Mouse (Mus musculus) c-Kit-positive CD71-positive TER-119-negative erythroid progenitor cells, embryonic 14.5 days (primary cell): ENCODE results near the gene Boc.

ENCODE experiments used
- DNase-seq: peaks from one replicate; pipeline ENCODE4 v3.0.0-alpha.2; 2013; ENCODE audit warnings: low read depth

The Boc gene

DNA sequence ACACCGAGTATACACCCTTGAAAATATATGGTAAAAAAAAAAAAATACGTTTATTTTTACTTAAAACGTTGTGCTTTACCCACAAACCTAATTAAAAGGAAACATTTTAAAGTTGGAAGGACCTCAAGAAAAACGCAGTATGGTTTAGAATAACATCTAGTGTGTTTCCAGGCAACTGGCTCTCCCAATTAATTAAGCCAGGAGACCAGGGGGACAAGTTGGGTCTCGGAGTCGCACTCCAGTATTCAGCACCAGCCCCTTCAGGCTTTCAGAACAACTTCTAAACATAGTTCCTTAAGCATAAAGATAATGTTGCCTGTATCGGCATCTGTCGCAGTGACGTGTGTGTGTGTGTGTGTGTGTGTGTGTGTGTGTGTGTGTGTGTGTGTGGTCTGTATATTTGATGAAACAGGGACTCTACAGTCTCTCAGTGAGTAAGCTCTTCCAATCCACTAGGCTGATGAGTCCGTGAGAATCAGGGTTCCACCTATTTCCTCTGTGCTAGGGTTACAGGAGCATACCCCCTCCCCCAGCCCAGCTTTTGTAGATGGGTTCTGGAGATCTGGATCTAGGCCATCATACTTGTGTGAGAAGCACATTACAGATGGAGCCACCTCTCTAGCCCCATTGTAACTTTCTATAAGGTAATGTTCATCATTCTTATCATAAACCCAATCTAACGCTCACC is 31.3 kb downstream of the Boc start:
- DNase-seq, result no peak

DNA sequence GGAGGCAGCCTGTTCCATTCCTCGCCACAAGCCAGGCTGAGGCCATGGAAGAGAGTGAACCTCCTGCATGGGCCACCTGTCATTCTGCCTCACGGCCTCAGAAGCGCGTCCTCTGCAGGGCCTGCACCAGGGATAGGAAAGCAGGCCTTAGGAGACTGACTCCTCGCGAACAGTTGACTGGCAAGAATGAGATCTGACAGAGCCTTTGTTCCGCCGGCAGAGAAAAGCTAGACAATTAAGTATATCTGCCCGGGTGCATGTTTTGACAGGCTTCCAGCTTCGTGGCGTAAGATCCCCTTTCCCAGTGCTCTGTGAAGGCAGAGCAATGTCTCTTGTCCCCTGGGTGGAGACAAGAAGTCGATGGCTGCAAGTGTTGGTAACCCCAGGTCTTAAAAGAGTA is 32.0 kb downstream of the Boc start:
- DNase-seq, result no peak

DNA sequence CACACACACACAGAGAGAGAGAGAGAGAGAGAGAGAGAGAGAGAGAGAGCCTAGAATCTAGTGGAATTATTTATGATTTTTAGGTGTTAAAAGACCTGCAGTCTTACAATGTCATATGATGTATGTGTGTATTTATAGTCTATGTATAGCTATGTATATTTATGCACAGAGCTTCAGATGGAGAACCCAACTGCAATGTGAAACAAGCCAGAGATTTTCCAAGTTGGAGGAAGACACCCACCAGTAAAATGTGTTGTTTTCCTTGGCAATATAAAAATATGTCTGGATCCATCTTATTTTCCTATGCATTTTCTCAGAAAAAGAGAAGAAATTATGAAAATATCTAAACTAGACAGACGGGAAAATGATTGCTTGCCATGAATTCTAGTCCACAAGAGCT is 32.7 kb downstream of the Boc start:
- no peak for DNase-seq

GRCm38 (mm10) chr16:44523595-44523994 is 35.1 kb downstream of the Boc start:
- no peak for DNase-seq

GRCm38 (mm10) chr16:44516498-44516897 is 42.2 kb downstream of the Boc start:
- DNase-seq, result no peak

DNA sequence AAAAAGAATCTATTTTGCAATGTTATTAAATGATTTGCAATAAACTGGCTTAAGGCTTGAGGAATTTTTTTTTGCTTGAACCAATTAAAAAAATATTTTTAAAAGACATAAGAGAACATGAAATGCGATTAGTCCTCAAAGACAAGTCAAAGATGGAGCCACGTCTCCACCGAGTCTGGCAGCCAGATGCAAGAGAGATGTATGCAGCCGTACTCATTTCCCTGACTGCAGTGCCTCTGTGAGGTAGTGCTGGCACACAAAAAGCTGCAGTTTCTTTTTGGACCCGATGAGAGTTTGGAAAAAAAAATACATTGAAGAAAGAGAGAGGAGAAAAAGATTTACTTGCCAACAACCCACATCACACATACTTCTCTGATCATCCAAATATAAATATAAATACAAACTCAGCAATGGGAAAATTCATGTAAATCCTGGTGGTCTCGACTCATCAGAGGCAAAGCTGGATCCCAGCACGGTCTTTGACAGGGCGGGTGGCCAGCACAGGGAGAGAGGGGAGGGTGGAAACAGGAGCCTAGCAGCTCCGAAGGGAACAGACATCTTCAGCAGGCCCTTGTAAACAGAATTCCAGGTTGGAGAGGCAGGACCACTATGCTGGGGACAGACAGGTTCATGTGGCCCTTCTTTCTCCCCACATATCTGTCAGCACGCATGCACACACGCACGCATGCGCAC is 48.0 kb downstream of the Boc start:
- no peak for DNase-seq

DNA sequence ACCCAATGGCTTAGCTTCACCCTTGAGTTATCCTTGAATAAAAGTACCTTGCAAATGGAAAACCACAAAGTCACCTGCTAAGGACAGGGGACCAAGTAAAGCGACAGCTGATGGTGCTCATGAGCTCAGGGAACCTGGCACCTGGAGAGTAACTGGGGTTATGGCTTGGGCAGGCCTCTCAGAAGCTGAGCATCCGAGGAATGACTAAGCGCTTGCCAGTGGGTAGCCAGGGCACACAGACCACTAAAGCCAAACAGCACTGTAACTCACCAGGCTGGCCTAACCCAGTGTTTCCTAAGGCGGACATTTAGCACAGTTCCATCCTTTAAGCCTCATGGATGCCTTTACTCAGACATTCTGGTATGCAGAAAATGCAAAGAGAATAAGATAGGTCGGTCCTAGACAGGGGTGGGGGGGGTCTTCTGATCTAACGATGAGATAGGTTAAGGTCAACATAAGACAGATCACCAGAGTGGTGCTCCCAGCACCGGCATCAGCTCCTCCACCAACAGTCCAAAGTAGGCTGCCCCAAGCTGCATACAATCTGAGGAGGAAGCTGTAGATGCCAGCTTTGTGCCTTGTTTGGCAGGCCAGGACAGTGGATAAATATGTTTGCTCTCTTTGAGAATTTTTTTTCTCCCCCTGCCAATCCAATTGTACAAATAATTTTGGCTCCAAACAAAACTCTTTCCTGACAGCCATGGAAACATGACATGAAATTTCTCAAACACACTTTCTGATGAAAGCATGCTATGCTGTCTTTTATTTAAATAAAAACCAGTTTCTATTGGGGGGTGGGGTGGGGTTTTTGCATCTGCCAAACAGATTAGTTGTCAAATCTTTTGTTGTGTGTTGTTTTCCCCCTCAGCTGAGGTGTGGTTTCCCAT is 49.0 kb downstream of the Boc start:
- DNase-seq, result no peak

GRCm38 (mm10) chr16:44508772-44509171 is 49.9 kb downstream of the Boc start:
- DNase-seq, result no peak

DNA sequence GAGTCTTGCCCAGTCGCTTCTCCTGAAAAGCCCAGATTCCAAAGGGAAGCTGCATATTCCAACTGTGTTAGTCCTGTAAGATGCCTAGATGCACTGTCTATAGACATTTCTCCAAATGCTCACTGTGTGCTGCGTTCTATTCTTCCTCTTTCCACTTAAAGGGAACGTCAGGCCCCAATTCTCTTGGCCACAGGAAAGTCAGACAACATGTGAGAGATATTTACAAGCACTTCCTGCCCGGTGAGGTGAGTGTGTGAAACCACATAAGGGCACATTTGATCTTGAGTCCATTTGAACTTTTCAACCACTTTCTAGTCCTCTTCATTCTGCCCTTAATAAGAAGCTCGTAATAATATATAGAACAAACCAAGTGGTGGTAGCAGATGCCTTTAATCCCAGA is 50.7 kb downstream of the Boc start:
- DNase-seq, result no peak

DNA sequence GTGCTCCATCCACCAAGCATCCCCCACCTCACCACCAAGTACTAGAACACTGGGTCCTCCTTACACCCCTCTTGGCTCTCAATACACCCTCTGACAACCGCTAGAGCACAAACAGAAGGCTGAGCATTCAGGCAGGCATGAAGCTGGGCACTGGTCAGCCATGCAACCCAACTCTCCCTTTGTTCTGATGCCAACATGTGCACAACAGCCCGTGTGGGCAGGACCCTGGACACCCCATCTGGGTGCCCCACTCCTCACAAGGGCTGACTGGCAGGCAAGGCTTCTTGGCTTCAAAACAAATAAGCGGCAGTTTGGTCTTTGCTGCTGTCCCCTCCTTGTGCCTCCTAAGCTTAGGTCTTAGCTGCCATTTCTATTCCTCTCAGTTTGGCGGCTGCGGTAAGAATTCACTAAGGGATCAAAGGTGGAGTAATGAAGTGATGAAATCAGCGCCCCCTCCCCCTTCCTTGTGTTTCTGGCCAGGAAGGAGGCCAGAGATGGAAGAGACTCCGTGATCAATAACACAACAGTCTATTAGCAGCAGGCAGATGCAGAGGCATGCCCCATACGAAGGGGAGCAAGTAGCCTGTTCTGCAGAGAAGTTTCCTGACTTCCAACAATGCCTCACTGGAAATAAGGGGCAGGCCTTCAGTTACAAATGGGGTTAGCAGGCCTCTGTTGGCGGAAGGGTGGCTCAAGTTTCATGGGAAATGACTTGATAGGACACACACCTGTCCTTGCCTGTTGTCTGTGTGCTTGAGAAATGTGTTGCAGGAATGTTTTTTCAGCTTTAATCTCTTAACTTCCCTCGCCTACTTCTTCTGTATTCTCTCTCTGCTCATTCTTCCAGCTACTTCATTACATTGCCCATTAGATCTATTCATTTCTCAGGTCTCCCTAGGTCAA is 51.4 kb downstream of the Boc start:
- no peak for DNase-seq

DNA sequence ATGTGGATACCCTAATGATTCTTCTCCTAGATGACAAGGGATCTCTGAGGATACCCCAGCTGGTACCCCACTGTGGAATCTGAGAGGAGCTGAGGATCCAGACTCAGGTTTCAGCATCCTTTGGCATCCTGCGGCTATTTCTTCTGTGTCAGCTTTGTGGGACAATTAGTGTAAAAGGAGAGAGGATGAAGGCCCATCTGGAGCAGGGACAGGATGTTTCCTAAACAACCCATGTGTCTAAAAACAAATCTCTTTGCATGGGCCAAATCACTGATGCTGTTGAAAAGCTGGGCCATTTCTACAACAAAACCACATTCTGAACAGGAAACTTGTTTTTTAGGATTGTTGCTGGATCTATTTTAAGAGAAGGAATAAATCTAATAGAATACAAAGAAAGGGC is 53.5 kb downstream of the Boc start:
- DNase-seq, result no peak

DNA sequence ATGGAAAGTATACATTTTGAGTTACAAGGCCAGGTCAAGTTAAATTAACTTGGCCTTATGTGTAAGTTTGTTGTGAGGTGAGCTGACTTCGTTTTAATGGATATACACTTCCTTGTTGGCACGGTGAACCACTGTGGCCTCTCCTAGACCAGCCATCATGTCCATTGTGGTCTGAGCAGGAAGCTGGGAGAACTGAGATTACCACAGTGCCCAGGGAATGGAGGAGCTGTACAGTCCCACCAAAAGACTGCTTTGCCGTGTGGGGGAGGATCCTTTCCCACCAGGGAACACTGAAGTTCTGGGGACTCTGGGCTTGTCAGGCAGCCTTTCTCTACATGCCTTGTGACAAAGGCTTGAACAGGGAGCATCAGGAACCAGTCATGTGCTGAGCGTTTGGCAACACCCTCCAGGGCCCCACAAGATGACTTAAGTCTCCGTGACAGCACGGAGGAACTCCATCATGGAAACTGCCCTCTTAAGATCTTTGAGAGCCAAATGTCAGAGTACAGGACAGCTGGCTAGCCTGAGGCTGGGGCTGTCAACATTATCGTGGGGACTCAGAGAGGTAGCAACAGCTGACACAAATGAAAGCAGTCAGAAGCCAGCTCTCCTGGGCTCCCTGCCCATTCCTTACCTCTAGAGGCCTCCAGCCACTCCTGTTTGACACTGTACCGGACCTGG is 55.7 kb downstream of the Boc start:
- no peak for DNase-seq

DNA sequence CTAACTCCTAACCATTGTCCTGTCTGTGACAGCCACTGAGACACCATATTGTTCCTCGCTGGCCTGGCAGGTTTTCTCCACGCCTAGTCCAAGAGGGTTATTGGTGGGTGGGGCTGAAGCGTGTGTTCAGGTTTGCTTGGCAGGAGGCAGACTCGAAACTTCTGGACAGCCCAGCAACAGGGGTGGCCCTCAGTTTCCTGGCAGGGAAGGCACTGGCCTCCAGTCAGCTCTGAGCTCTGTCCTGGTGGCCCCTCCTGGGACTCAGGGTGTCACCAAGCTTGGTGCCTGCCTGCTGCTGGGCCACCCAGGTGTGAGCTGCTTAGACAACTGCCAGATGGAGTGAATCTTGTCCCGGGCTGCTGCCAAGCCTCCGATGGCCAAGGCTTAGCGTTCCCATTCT is 56.4 kb downstream of the Boc start:
- DNase-seq, result no peak

DNA sequence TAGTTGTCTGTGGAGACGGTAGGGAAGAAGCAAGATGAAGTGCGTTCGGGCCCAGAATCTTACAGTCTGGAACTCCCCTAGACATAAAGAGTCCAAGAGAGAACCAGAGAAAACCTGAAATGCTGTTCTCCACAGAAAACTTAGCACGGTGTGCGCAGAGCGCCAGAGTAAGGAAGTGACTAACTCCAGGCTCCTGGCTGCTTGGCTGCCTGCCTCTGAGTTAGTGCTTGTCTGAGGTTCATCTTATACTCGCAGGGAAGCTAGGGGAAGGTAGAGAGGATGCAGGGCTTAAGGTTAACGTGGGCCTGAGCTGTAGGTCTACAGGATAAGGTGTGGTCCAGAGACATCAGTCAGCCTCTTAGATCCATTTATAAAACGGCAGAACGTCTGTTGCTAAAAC is 56.9 kb downstream of the Boc start:
- no peak for DNase-seq

DNA sequence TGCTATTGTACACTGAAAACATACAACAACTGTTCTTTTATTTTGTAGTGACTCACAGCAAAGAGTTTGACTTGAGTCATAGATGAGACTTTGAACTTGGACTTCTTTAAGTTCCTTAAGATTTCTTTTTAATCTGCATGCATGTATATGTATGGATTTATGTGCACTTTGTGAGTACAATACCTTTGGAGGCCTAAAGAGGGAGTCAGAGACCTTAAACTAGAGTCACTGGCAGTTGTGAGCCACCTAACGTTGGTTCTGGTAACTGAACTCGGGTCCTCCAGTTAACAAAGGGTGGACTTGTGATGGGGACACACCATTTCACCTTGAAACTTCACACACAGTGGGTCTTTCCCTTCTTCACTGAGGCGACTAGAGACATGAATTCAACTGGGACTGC is 60.2 kb downstream of the Boc start:
- DNase-seq, result no peak

- DNase-seq, result no peak
These were observed 61.7 kb downstream of the Boc start for GRCm38 (mm10) chr16:44496971-44497464.

GRCm38 (mm10) chr16:44494441-44495108 is 64.1 kb downstream of the Boc start:
- DNase-seq, result no peak

DNA sequence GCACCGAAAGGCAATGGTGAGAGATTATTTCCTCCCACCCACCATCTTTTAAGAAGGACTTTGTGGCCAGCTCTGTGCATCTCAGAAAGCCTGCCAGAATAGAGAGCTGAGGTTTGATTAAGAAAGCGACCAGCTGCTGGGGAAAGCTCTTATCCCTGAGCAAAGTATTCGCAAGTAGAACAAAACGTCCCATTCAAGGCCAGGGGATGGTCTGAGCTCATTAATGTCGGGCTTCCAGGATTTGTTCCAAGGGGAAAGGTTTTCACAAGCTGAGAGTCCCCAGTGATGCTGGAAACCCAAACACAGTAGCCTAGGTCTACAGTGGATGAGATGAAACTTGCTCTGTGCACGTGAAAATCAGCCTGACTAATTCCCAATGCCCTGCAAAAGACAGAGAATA is 64.8 kb downstream of the Boc start:
- DNase-seq, result no peak

GRCm38 (mm10) chr16:44492706-44493105 is 66.0 kb downstream of the Boc start:
- DNase-seq, result no peak

DNA sequence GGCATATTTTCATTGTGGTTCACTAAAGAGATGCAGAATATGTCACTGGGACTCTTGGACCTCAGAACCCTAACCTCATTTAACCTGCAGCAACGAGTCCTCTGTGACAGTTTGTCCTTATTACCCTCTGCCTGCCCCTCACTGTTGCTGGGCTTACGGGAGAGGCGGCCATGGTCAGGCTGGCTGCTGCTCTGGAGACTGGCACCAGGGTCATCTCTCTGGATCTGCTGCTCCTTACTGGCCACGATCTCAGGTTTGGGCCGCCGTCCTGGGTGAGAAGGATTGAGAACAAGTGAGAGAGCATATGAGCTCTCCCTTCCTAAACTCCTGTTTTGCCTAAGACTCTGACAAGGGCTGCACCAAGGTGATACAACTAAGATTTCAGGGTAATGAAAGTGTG is 66.5 kb downstream of the Boc start:
- no peak for DNase-seq

DNA sequence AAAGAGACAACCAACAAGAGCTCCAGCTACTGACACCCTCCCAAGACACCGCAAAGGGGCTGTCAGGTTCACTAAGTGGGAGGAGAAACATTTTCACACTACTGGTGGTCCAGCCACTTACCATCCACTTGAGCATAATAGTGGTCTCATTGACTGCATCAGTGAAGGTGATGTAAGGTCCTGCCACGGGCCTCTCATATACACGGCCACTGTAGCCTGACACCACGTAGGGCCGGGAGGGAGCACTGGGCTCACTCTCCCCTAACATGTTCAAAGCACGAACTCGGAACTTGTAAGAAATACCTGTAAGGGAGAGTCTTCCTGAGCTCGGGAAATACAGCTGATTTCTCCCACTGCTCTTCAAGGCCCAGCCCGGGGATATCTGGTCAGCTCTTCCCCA is 67.6 kb downstream of the Boc start:
- DNase-seq, result no peak
